In the genomic region with DNA sequence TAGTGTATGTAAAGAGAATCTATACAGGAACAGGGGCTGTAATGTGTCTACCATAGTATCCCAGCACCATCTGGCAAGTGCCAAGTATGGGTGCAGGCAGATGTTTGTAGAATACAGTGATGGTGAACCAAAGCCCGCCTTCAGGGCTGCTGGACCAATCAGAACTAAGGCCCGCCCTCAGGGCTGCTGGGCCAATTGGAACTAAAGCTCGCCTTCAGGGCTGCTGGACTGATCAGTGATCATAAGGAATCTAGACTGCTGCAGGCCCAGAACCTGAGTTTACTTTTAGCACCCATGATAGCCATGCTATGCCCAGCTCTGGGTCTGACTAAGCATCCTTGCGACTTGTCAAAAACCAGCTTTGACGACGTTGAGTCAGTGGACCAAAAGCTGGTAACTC, we compare ENCODE assay signal across 10 mouse cellular contexts. TPM values are rescaled to one million over a fixed set of nuclear protein-coding genes. Genes with fewer than 3 reads are reported as not detected.
DNase-seq lines count a peak whose midpoint lies in the region; ATAC-seq and TF ChIP-seq lines count a peak whose summit lies in the region.
"Had no signal": no experiment of that assay in that cellular context is flagged by ENCODE, and none has a peak within 500 bp of the region (broad histone marks: within the 10 kb centered on the region; RNA-seq: fewer than 3 reads in every experiment).

No protein-coding gene starts in this region.

- H3K9me3 ChIP-seq in CH12.LX (replicated peaks; ENCODE audit: low read length) = peaks cover 7% of the 10 kb centered on the region

- TF ChIP-seq EP300 in CH12.LX (IDR thresholded peaks at IDR 0.05; ENCODE audit: low read length) = no peak

- H3K9ac ChIP-seq in CH12.LX (ENCODE audit: insufficient read depth, low read depth) = no peak overlapping the region

- H3K4me3 ChIP-seq in CH12.LX (replicated peaks in 1 of 3; ENCODE audit: low read depth in 2 of 3, low read length in 2 of 3, poor library complexity in 1 of 3) = no peak overlapping the region

- in situ Hi-C loops in CH12.LX (cut with MboI; ENCODE audit: low pct_ligation_motif_present, low pct_unique_long_range_greater_than_20kb, low sequenced_read_pairs) = no loop called here

- TF ChIP-seq CTCF in CH12.LX (conservative IDR thresholded peaks at IDR 0.05 in 1 of 2, IDR thresholded peaks at IDR 0.05 in 1 of 2; ENCODE audit: low read depth in 2 of 2, low read length in 2 of 2) = no peak

- peak; percentile 69 for ATAC-seq in erythroid progenitor cell, adult 5-6 weeks (replicated peaks; ENCODE audit: low FRiP score, poor library complexity, severe bottlenecking)
- ATAC-seq in megakaryocyte progenitor cell, adult 5-6 weeks (replicated peaks; ENCODE audit: poor library complexity) = peak; percentile 63
- ATAC-seq in granulocyte monocyte progenitor cell, adult 5-6 weeks (replicated peaks; ENCODE audit: poor library complexity, severe bottlenecking) = no peak

- H3K27ac ChIP-seq in CH12.LX (ENCODE audit: insufficient read depth, low read depth) = no peak overlapping the region

- no peak for TF ChIP-seq POLR2A in CH12.LX (IDR thresholded peaks at IDR 0.05; ENCODE audit: low read depth, low read length)

- no peaks in the 10 kb centered on the region for H3K79me2 ChIP-seq in CH12.LX (replicated peaks; ENCODE audit: control insufficient read depth, extremely low read depth, insufficient read depth, poor library complexity, severe bottlenecking)

- peaks cover 27% of the 10 kb centered on the region for H3K27me3 ChIP-seq in CH12.LX (replicated peaks)

- H3K36me3 ChIP-seq in CH12.LX (replicated peaks in 1 of 2; ENCODE audit: control insufficient read depth in 1 of 2, insufficient read depth in 1 of 2, low read length in 1 of 2) = no peaks in the 10 kb centered on the region

- no peak overlapping the region for H3K4me2 ChIP-seq in CH12.LX (ENCODE audit: insufficient read depth, low read depth, poor library complexity, severe bottlenecking)

- DNase-seq in adrenal gland, postnatal 14 days = peak; percentile 27
- DNase-seq in adrenal gland, adult 8-10 months = no peak
- DNase-seq in CH12.LX (ENCODE audit: extremely low read depth) = peak; percentile 34
- no peak for DNase-seq in kidney, adult 11 months
- DNase-seq in ovary, postnatal 36 days (ENCODE audit: low spot score) = no peak
- DNase-seq: kidney, adult 8-10 months; lung, postnatal 36 days had no signal

- no peak for TF ChIP-seq RAD21 in CH12.LX (IDR thresholded peaks at IDR 0.05; ENCODE audit: low read depth, low read length)

- dilution Hi-C loops in CH12.LX (cut with MboI; ENCODE audit: extremely low pct_ligation_motif_present, extremely low pct_unique_long_range_greater_than_20kb, low sequenced_read_pairs) = no loop called here

- peaks cover 5 to 6% of the 10 kb centered on the region in 2 experiments; a peak in 2 of 4 replicates for H3K4me1 ChIP-seq in CH12.LX (ENCODE audit: control insufficient read depth in 1 of 2, insufficient read depth in 2 of 2)

TF ChIP-seq in CH12.LX, 34 proteins besides CTCF, POLR2A, EP300 and RAD21:
- TF ChIP-seq CHD2 (IDR thresholded peaks at IDR 0.05; ENCODE audit: low read length) = no peak
- no peak for TF ChIP-seq BHLHE40 (IDR thresholded peaks at IDR 0.05; ENCODE audit: low read depth, low read length)
- TF ChIP-seq NRF1 (IDR thresholded peaks at IDR 0.05; ENCODE audit: low read depth, low read length) = no peak
- TF ChIP-seq JUN (IDR thresholded peaks at IDR 0.05; ENCODE audit: insufficient read depth, low read depth, low read length) = no peak
- no peak for TF ChIP-seq ETS1 (conservative IDR thresholded peaks at IDR 0.05; ENCODE audit: low read depth, low read length)

RNA-seq across cellular contexts. Expression of gene Oas2, which starts 12.2 kb away (rescaled TPM):
- total RNA-seq in adrenal gland, postnatal 14 days (2021) = 0.08 and 0.30 TPM in 2 replicates
- total RNA-seq in adrenal gland, adult 8-10 months (2022) = under 1 TPM; 0.63 to 0.89 (median 0.66) TPM
- total RNA-seq in CH12.LX (2012; rRNA removed) (not detected in 2 replicates), CH12.LX (2014; rRNA removed) (not detected in 2 replicates)
- not detected in 2 replicates for polyA plus RNA-seq in CH12.LX (2012; ENCODE audit: insufficient read length, low read depth)
- 5.0 and 12.3 TPM in 2 replicates for total RNA-seq in erythroid progenitor cell, adult 5-6 weeks (2015; ENCODE audit: low replicate concordance)
- total RNA-seq in erythroid progenitor cell, adult 5-6 weeks (2017; ENCODE audit: low replicate concordance) = 3.5 TPM in 2 replicates
- 1.6 and 2.9 TPM in 2 replicates for total RNA-seq in megakaryocyte progenitor cell, adult 5-6 weeks (2015)
- 0.12 and 0.30 TPM in 2 replicates for total RNA-seq in megakaryocyte progenitor cell, adult 5-6 weeks (2017)
- total RNA-seq in granulocyte monocyte progenitor cell, adult 5-6 weeks (2014; fragmentation: Nextera tagmentation) = 0.47 TPM in 1 of 2 replicates, not detected in the other
- total RNA-seq in granulocyte monocyte progenitor cell, adult 5-6 weeks (2017) = 1.0 TPM in 1 of 2 replicates, not detected in the other

RNA-seq across cellular contexts. Expression of gene Oas3, which starts 15.6 kb away (rescaled TPM):
- 0.22 and 0.41 TPM in 2 replicates for total RNA-seq in adrenal gland, postnatal 14 days (2021)
- under 1 TPM; 0.30 to 0.44 (median 0.39) TPM for total RNA-seq in adrenal gland, adult 8-10 months (2022)
- 0.13 and 0.30 TPM in 2 replicates for total RNA-seq in CH12.LX (2012; rRNA removed)
- total RNA-seq in CH12.LX (2014; rRNA removed) = not detected in 2 replicates
- 0.05 TPM in 1 of 2 replicates, not detected in the other for polyA plus RNA-seq in CH12.LX (2012; ENCODE audit: insufficient read length, low read depth)
- 62.9 and 68.5 TPM in 2 replicates for total RNA-seq in erythroid progenitor cell, adult 5-6 weeks (2015; ENCODE audit: low replicate concordance)
- total RNA-seq in erythroid progenitor cell, adult 5-6 weeks (2017; ENCODE audit: low replicate concordance) = 45.4 and 47.3 TPM in 2 replicates
- 1.1 and 1.5 TPM in 2 replicates for total RNA-seq in megakaryocyte progenitor cell, adult 5-6 weeks (2015)
- 1.1 and 1.3 TPM in 2 replicates for total RNA-seq in megakaryocyte progenitor cell, adult 5-6 weeks (2017)
- 0.17 and 1.3 TPM in 2 replicates for total RNA-seq in granulocyte monocyte progenitor cell, adult 5-6 weeks (2014; fragmentation: Nextera tagmentation)
- 0.77 and 0.90 TPM in 2 replicates for total RNA-seq in granulocyte monocyte progenitor cell, adult 5-6 weeks (2017)

RNA-seq across cellular contexts. Expression of gene Oas1e, which starts 33.4 kb away (rescaled TPM):
- not detected in 2 replicates for total RNA-seq in adrenal gland, postnatal 14 days (2021)
- total RNA-seq in adrenal gland, adult 8-10 months (2022) = not detected
- total RNA-seq in CH12.LX (2012; rRNA removed) (not detected in 2 replicates), CH12.LX (2014; rRNA removed) (not detected in 2 replicates)
- polyA plus RNA-seq in CH12.LX (2012; ENCODE audit: insufficient read length, low read depth) = not detected in 2 replicates
- not detected in 2 replicates for total RNA-seq in erythroid progenitor cell, adult 5-6 weeks (2015; ENCODE audit: low replicate concordance)
- 3.0 TPM in 1 of 2 replicates, not detected in the other for total RNA-seq in erythroid progenitor cell, adult 5-6 weeks (2017; ENCODE audit: low replicate concordance)
- not detected in 2 replicates for total RNA-seq in megakaryocyte progenitor cell, adult 5-6 weeks (2015)
- not detected in 2 replicates for total RNA-seq in megakaryocyte progenitor cell, adult 5-6 weeks (2017)
- total RNA-seq in granulocyte monocyte progenitor cell, adult 5-6 weeks (2014; fragmentation: Nextera tagmentation) = not detected in 2 replicates
- total RNA-seq in granulocyte monocyte progenitor cell, adult 5-6 weeks (2017) = not detected in 2 replicates

RNA-seq across cellular contexts. Expression of gene Dtx1, which starts 50.2 kb away (rescaled TPM):
- 7.3 and 8.0 TPM in 2 replicates for total RNA-seq in adrenal gland, postnatal 14 days (2021)
- total RNA-seq in adrenal gland, adult 8-10 months (2022) = 10 to 100 TPM; 16.6 to 17.8 (median 17.3) TPM
- total RNA-seq in CH12.LX (2012; rRNA removed) = 3.2 and 3.9 TPM in 2 replicates
- 0.30 and 0.98 TPM in 2 replicates for total RNA-seq in CH12.LX (2014; rRNA removed)
- polyA plus RNA-seq in CH12.LX (2012; ENCODE audit: insufficient read length, low read depth) = 2.1 and 2.9 TPM in 2 replicates
- 7.5 TPM in 1 of 2 replicates, not detected in the other for total RNA-seq in erythroid progenitor cell, adult 5-6 weeks (2015; ENCODE audit: low replicate concordance)
- 0.39 and 0.61 TPM in 2 replicates for total RNA-seq in erythroid progenitor cell, adult 5-6 weeks (2017; ENCODE audit: low replicate concordance)
- 0.10 TPM in 1 of 2 replicates, not detected in the other for total RNA-seq in megakaryocyte progenitor cell, adult 5-6 weeks (2015)
- total RNA-seq in megakaryocyte progenitor cell, adult 5-6 weeks (2017) = not detected in 2 replicates
- total RNA-seq in granulocyte monocyte progenitor cell, adult 5-6 weeks (2014; fragmentation: Nextera tagmentation) = not detected in 2 replicates
- total RNA-seq in granulocyte monocyte progenitor cell, adult 5-6 weeks (2017) = not detected in 2 replicates

RNA-seq across cellular contexts. Expression of gene Oas1c, which starts 50.4 kb away (rescaled TPM):
- 0.89 and 1.8 TPM in 2 replicates for total RNA-seq in adrenal gland, postnatal 14 days (2021)
- 1 to 10 TPM in 3 of 4 experiments, under 1 TPM in 1; 0.61 to 2.2 (median 1.7) TPM for total RNA-seq in adrenal gland, adult 8-10 months (2022)
- 1.6 and 1.7 TPM in 2 replicates for total RNA-seq in CH12.LX (2012; rRNA removed)
- 3.6 TPM in 2 replicates for total RNA-seq in CH12.LX (2014; rRNA removed)
- 3.6 and 4.7 TPM in 2 replicates for polyA plus RNA-seq in CH12.LX (2012; ENCODE audit: insufficient read length, low read depth)
- total RNA-seq in erythroid progenitor cell, adult 5-6 weeks (2015; ENCODE audit: low replicate concordance) = 2.2 and 9.6 TPM in 2 replicates
- total RNA-seq in erythroid progenitor cell, adult 5-6 weeks (2017; ENCODE audit: low replicate concordance) = 6.7 and 11.6 TPM in 2 replicates
- 0.83 and 1.6 TPM in 2 replicates for total RNA-seq in megakaryocyte progenitor cell, adult 5-6 weeks (2015)
- 2.4 and 6.3 TPM in 2 replicates for total RNA-seq in megakaryocyte progenitor cell, adult 5-6 weeks (2017)
- total RNA-seq in granulocyte monocyte progenitor cell, adult 5-6 weeks (2014; fragmentation: Nextera tagmentation) = 3.8 TPM in 1 of 2 replicates, not detected in the other
- total RNA-seq in granulocyte monocyte progenitor cell, adult 5-6 weeks (2017) = 0.21 and 2.5 TPM in 2 replicates

Comparison
In these comparisons a context has a peak if more than half of its experiments do, and no peak if none do; other contexts are left out.
1. DNase-seq: peak in adrenal gland, postnatal 14 days (single experiment) and CH12.LX (single experiment); none in adrenal gland, adult 8-10 months (single experiment), kidney, adult 11 months (single experiment) and ovary, postnatal 36 days (single experiment).
2. RNA of gene Oas3, which starts 15.6 kb away (total RNA-seq): 45.4 to 68.5 TPM in erythroid progenitor cell, adult 5-6 weeks; 1.1 to 1.5 TPM in megakaryocyte progenitor cell, adult 5-6 weeks, 0.17 to 1.3 TPM in granulocyte monocyte progenitor cell, adult 5-6 weeks, 0.30 to 0.44 TPM in adrenal gland, adult 8-10 months, 0.13 to 0.30 TPM in CH12.LX and 0.22 to 0.41 TPM in adrenal gland, postnatal 14 days; every median in the first group is over 10 times any median in the second.